Mouse (Mus musculus) megakaryocyte-erythroid progenitor cell, adult 5-6 weeks (primary cell): ENCODE results near the gene R3hcc1l. TPM values are rescaled to one million over a fixed set of nuclear protein-coding genes. Genes with fewer than 3 reads are reported as not detected.

ENCODE experiments used
- ATAC-seq: replicated peaks from 2 replicates; pipeline ENCODE4 v1.8.0; 2016; ENCODE audit warnings: mild to moderate bottlenecking, inconsistent platforms; ENCODE audit not compliant: severe bottlenecking, poor library complexity, low FRiP score, low TSS enrichment
- total RNA-seq, 2 experiments: library from RNA; stranded (forward) in 1 of 2; stranded (reverse) in 1 of 2; fragments of 200-1000, 215-1000 nt in 1 of 2; fragments of >200 nt in 1 of 2; fragmentation: Nextera tagmentation in 1 of 2; gene quantifications; 2 replicates each; pipeline ENCODE4 v1.2.3; 2014 to 2017

Gene R3hcc1l
- total RNA-seq, 2 experiments from 2014 or later, result 25.3 to 32.3 TPM

- ATAC-seq, result no peak
Observed at GRCm38 (mm10) chr19:42639544-42639943, 121.0 kb downstream of the R3hcc1l start.

- no peak for ATAC-seq
Observed at GRCm38 (mm10) chr19:42640211-42640610, 121.7 kb downstream of the R3hcc1l start.

Other genes with a start within 250 kb of the R3hcc1l start
- gene Crtac1, start 87.0 kb upstream of the R3hcc1l start, total RNA-seq (2014; fragmentation: Nextera tagmentation), result not detected in 2 replicates
- not detected in 2 replicates for gene Crtac1, start 87.0 kb upstream of the R3hcc1l start, total RNA-seq (2017)
- gene Loxl4, start 94.1 kb downstream of the R3hcc1l start, total RNA-seq (2014; fragmentation: Nextera tagmentation), result not detected in 2 replicates
- gene Loxl4, start 94.1 kb downstream of the R3hcc1l start, total RNA-seq (2017), result not detected in 2 replicates
- gene Pyroxd2, start 234.0 kb downstream of the R3hcc1l start, total RNA-seq (2014; fragmentation: Nextera tagmentation), result 1.3 and 3.4 TPM in 2 replicates
- 0.42 and 0.76 TPM in 2 replicates for gene Pyroxd2, start 234.0 kb downstream of the R3hcc1l start, total RNA-seq (2017)